Mouse (Mus musculus): ENCODE results near the gene Slc25a34. TPM values are rescaled to one million over a fixed set of nuclear protein-coding genes. Genes with fewer than 3 reads are reported as not detected.

The Slc25a34 gene
- 0.82 and 1.8 TPM in 2 replicates for polyA plus RNA-seq (2011; ENCODE audit: insufficient read depth, insufficient read length, low read depth, missing spikeins)

- Histone ChIP-seq H3K27me3 (ENCODE audit: control insufficient read depth, insufficient read depth, low read length, poor library complexity, severe bottlenecking) (no peaks in the 10 kb centered on the region), H3K9ac (ENCODE audit: low read depth, poor library complexity, severe bottlenecking) (no peak within 1 kb of the TSS), H3K27ac (ENCODE audit: insufficient read depth, low read length) (no peak within 1 kb of the TSS), H3K9me3 (replicated peaks; ENCODE audit: control insufficient read depth, insufficient read depth, low read length, poor library complexity, severe bottlenecking) (no peaks in the 10 kb centered on the region), H3K36me3 (ENCODE audit: control insufficient read depth, insufficient read depth, low read length, poor library complexity, severe bottlenecking) (no peaks in the 10 kb centered on the region), H3K4me1 (ENCODE audit: control insufficient read depth, insufficient read depth, low read length) (peaks cover 3% of the 10 kb centered on the region), H3K4me3 (ENCODE audit: low read depth, low read length) (no peak within 1 kb of the TSS)
- TF ChIP-seq EP300 (IDR thresholded peaks at IDR 0.05; ENCODE audit: insufficient read depth, low read depth, low read length) (no peak), POLR2A (IDR thresholded peaks at IDR 0.05; ENCODE audit: insufficient read depth, low read length) (no peak), CTCF (IDR thresholded peaks at IDR 0.05; ENCODE audit: low read depth, low read length) (no peak)
These were observed at the start of gene Slc25a34 for GRCm38 (mm10) chr4:141623666-141624065. Gene Slc25a34 (minus strand): TSS chr4:141623821.

DNA sequence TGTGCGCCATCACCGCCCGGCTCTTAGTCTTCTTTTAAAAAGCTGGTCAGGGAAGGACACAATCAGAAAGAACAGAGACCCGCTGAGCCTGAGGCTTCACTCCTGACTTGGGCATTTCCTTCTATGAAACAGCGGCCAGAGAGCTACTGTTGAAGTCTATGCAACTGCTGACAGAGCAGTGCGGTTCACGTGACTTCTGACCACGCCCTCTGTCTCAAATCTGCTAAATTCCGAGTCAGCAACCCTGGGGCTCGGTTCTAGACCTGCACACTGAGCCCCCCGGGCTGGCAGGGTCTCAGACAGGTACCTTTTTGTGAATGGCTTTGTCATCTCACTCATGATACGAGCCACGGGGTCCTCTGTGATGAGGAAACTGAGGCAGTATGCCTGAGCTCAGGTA lies 48.7 kb upstream of the Slc25a34 start:
- H3K27me3 ChIP-seq (ENCODE audit: control insufficient read depth, insufficient read depth, low read length, poor library complexity, severe bottlenecking), result no peaks in the 10 kb centered on the region
- H3K36me3 ChIP-seq (ENCODE audit: control insufficient read depth, insufficient read depth, low read length, poor library complexity, severe bottlenecking), result no peaks in the 10 kb centered on the region
- peak overlapping the region; percentile 21 for H3K4me3 ChIP-seq (ENCODE audit: low read depth, low read length)
- H3K27ac ChIP-seq (ENCODE audit: insufficient read depth, low read length), result no peak overlapping the region
- H3K9ac ChIP-seq (ENCODE audit: low read depth, poor library complexity, severe bottlenecking), result 0 out of 2 replicates have a peak overlapping the region, but pooled peaks have one; percentile 2
- H3K9me3 ChIP-seq (replicated peaks; ENCODE audit: control insufficient read depth, insufficient read depth, low read length, poor library complexity, severe bottlenecking), result no peaks in the 10 kb centered on the region
- H3K4me1 ChIP-seq (ENCODE audit: control insufficient read depth, insufficient read depth, low read length), result peaks cover 2% of the 10 kb centered on the region
- no peak for TF ChIP-seq CTCF (IDR thresholded peaks at IDR 0.05; ENCODE audit: low read depth, low read length)
- no peak for TF ChIP-seq POLR2A (IDR thresholded peaks at IDR 0.05; ENCODE audit: insufficient read depth, low read length)
- no peak for TF ChIP-seq EP300 (IDR thresholded peaks at IDR 0.05; ENCODE audit: insufficient read depth, low read depth, low read length)

- no peaks in the 10 kb centered on the region for H3K9me3 ChIP-seq (replicated peaks; ENCODE audit: control insufficient read depth, insufficient read depth, low read length, poor library complexity, severe bottlenecking)
- no peak overlapping the region for H3K4me3 ChIP-seq (ENCODE audit: low read depth, low read length)
- no peak overlapping the region for H3K27ac ChIP-seq (ENCODE audit: insufficient read depth, low read length)
- no peak overlapping the region for H3K9ac ChIP-seq (ENCODE audit: low read depth, poor library complexity, severe bottlenecking)
- no peaks in the 10 kb centered on the region for H3K36me3 ChIP-seq (ENCODE audit: control insufficient read depth, insufficient read depth, low read length, poor library complexity, severe bottlenecking)
- peaks cover 2% of the 10 kb centered on the region for H3K4me1 ChIP-seq (ENCODE audit: control insufficient read depth, insufficient read depth, low read length)
- TF ChIP-seq POLR2A (IDR thresholded peaks at IDR 0.05; ENCODE audit: insufficient read depth, low read length) (no peak), EP300 (IDR thresholded peaks at IDR 0.05; ENCODE audit: insufficient read depth, low read depth, low read length) (no peak), CTCF (IDR thresholded peaks at IDR 0.05; ENCODE audit: low read depth, low read length) (no peak)
- H3K27me3 ChIP-seq (ENCODE audit: control insufficient read depth, insufficient read depth, low read length, poor library complexity, severe bottlenecking), result no peaks in the 10 kb centered on the region
These were observed 47.8 kb upstream of the Slc25a34 start for GRCm38 (mm10) chr4:141671389-141671788.

- H3K27me3 ChIP-seq (ENCODE audit: control insufficient read depth, insufficient read depth, low read length, poor library complexity, severe bottlenecking), result no peaks in the 10 kb centered on the region
- H3K9me3 ChIP-seq (replicated peaks; ENCODE audit: control insufficient read depth, insufficient read depth, low read length, poor library complexity, severe bottlenecking), result no peaks in the 10 kb centered on the region
- H3K27ac ChIP-seq (ENCODE audit: insufficient read depth, low read length), result no peak overlapping the region
- TF ChIP-seq POLR2A (IDR thresholded peaks at IDR 0.05; ENCODE audit: insufficient read depth, low read length) (no peak), CTCF (IDR thresholded peaks at IDR 0.05; ENCODE audit: low read depth, low read length) (no peak), EP300 (IDR thresholded peaks at IDR 0.05; ENCODE audit: insufficient read depth, low read depth, low read length) (no peak)
- H3K9ac ChIP-seq (ENCODE audit: low read depth, poor library complexity, severe bottlenecking), result no peak overlapping the region
- no peaks in the 10 kb centered on the region for H3K36me3 ChIP-seq (ENCODE audit: control insufficient read depth, insufficient read depth, low read length, poor library complexity, severe bottlenecking)
- H3K4me1 ChIP-seq (ENCODE audit: control insufficient read depth, insufficient read depth, low read length), result no peaks in the 10 kb centered on the region
- H3K4me3 ChIP-seq (ENCODE audit: low read depth, low read length), result no peak overlapping the region
These were observed 46.5 kb upstream of the Slc25a34 start for GRCm38 (mm10) chr4:141669898-141670712.

DNA sequence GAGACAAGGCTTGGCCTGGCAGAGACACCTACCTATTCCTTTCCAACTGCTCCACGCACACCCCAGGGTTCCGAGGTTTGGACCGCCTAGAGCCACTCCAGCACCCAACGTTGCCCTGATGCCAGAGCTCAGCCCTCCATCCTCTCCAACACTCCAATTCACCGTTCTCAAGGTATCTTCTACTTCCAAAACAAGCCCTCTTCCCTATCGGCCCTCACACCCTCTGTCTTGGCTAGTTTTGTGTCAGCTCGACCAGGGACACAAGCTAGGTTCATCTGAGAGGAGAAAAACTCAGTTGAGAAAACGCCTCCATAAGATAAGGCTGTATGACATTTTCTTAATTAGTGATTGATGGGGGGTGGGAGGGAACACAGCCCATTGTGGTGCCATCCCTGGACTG lies 41.2 kb upstream of the Slc25a34 start, which contains the start of gene Plekhm2:
Gene Plekhm2, minus strand, starts transcription at position 101 of the 400 bp plus-strand sequence.
- H3K36me3 ChIP-seq (ENCODE audit: control insufficient read depth, insufficient read depth, low read length, poor library complexity, severe bottlenecking), result no peaks in the 10 kb centered on the region
- H3K27ac ChIP-seq (ENCODE audit: insufficient read depth, low read length), result no peak within 1 kb of the TSS
- H3K27me3 ChIP-seq (ENCODE audit: control insufficient read depth, insufficient read depth, low read length, poor library complexity, severe bottlenecking), result no peaks in the 10 kb centered on the region
- no peaks in the 10 kb centered on the region for H3K9me3 ChIP-seq (replicated peaks; ENCODE audit: control insufficient read depth, insufficient read depth, low read length, poor library complexity, severe bottlenecking)
- no peaks in the 10 kb centered on the region for H3K4me1 ChIP-seq (ENCODE audit: control insufficient read depth, insufficient read depth, low read length)
- peak within 1 kb of the TSS; percentile 66 for H3K4me3 ChIP-seq (ENCODE audit: low read depth, low read length)
- H3K9ac ChIP-seq (ENCODE audit: low read depth, poor library complexity, severe bottlenecking), result peak within 1 kb of the TSS; percentile 88
- no peak for TF ChIP-seq CTCF (IDR thresholded peaks at IDR 0.05; ENCODE audit: low read depth, low read length)
- TF ChIP-seq POLR2A (IDR thresholded peaks at IDR 0.05; ENCODE audit: insufficient read depth, low read length), result no peak
- TF ChIP-seq EP300 (IDR thresholded peaks at IDR 0.05; ENCODE audit: insufficient read depth, low read depth, low read length), result no peak
